Mouse (Mus musculus) brain, adult 2 months (tissue): ENCODE measurements around the gene Poldip3.

Experiments used
- DNase-seq: peaks from one replicate; pipeline ENCODE4 v3.0.0; 2011; ENCODE audit warnings: low read depth, low spot score

Gene Poldip3

GRCm38 (mm10) chr15:83149196-83150072 is at the start of gene Poldip3:
Poldip3 (minus strand) TSS chr15:83149384.
- DNase-seq: peak; percentile 99

GRCm38 (mm10) chr15:83193413-83193812 is 44.2 kb upstream of the Poldip3 start:
- DNase-seq: no peak

DNA sequence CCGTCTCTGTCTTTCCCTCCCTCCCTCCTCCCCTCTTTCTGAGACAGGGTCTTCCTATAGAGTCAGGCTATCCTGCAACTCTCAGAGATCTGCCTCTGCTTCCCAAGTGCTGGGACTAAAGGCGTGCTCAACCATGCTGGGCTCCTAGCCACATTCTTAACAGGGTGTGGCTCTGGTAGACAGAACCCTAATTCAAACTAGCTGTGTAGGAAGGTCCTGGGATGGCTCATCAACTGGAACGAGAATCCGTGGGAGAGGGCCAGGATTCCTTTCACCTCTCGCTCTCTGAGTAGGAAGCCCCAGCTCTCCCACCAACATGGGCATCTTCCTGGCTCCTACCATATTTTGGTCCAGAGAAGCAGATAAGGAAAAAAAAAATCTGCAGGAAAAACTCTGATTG is 33.2 kb upstream of the Poldip3 start:
- no peak for DNase-seq

GRCm38 (mm10) chr15:83181800-83182330 is 32.7 kb upstream of the Poldip3 start:
- no peak for DNase-seq

GRCm38 (mm10) chr15:83180004-83180403 is 30.8 kb upstream of the Poldip3 start:
- DNase-seq: no peak

GRCm38 (mm10) chr15:83176653-83177052 is 27.5 kb upstream of the Poldip3 start:
- no peak for DNase-seq

DNA sequence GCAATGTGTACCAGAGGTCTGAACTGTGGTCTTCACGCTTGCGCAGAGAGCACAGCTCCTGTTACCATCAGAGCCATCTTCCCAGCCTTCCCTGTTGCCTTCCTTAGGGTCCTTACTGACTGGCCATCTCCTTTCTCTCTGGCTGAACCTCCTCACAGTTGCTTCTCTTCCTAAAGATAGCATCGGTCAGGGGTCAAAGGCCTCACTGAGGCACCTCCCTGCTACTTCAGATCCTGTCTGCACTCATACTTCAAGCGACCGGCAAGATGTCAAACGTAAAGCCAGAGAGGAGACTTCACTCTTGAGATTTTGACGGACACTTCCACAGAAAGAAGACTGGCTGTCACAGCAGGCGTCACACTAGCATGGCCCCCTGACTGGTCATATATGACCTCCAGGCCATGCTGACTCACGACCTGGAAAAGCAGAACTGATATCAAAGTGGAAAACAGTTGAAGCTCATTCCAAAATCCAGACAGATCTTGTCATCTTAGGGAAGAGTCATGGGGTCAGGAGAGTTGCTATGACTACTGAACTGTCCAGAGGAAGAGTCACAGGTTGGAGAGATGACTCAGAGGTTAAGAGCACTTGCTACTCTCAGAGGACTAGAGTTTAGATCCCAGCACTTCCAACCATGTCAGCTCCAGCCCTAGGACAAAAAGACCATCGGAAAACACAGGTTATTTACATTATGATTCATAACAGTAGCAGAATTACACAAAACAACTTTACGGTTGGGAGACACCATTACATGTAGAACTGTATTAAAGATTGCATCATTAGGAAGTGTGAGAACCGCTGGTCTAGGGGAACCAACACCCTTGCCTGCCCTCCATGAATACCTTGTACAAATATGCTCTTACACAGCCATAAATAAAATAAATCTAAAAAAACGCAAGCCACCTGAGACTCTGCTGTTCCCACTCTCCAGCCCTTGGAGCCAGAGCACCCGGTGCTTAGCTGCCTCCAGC is 25.0 kb upstream of the Poldip3 start:
- DNase-seq: no peak

- DNase-seq: no peak
Observed at GRCm38 (mm10) chr15:83172492-83173429, 23.6 kb upstream of the Poldip3 start, which contains the start of gene Cyb5r3. Cyb5r3 (minus strand) TSS chr15:83172592.

- peak; percentile 99 for DNase-seq
Observed at GRCm38 (mm10) chr15:83171712-83172481, 22.7 kb upstream of the Poldip3 start.

DNA sequence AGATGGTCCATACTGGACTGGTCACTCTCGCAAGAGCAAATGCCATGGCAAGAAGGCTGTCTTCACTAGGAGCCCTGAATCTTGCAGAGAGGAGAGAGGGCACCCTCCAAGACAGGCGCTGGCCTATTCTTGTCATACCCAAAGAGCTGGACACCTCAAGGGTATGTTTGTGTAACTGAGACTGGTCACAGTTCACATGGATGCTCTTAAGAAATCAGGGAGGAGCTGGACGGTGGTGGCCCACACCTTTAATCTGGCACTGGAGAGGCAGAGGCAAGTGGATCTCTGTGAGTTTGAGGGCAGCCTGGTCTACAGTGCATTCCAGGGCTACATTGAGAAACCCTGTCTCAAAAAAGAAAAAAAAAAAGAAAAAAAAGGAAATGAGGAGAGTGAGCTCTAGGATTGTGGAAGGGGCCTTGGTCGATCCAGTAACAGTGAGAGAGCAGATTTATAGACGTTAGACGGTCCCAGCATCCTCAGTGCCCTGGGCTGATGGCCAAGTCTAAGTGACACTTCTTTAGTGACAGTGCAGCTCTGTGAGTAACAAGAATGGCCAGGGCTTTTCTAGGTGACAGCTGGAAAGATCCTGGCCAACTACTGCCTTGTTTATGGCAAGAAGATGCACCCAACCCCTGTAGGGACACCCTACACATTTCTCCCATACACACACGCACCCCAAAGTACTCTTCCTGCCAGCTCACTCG is 21.9 kb upstream of the Poldip3 start:
- no peak for DNase-seq

- DNase-seq: peak; percentile 56
Observed at GRCm38 (mm10) chr15:83169772-83170722, 20.9 kb upstream of the Poldip3 start.

GRCm38 (mm10) chr15:83168875-83169771 is 19.9 kb upstream of the Poldip3 start:
- peak; percentile 91 for DNase-seq

GRCm38 (mm10) chr15:83168311-83168710 is 19.1 kb upstream of the Poldip3 start:
- no peak for DNase-seq

GRCm38 (mm10) chr15:83167550-83168065 is 18.4 kb upstream of the Poldip3 start:
- DNase-seq: no peak

DNA sequence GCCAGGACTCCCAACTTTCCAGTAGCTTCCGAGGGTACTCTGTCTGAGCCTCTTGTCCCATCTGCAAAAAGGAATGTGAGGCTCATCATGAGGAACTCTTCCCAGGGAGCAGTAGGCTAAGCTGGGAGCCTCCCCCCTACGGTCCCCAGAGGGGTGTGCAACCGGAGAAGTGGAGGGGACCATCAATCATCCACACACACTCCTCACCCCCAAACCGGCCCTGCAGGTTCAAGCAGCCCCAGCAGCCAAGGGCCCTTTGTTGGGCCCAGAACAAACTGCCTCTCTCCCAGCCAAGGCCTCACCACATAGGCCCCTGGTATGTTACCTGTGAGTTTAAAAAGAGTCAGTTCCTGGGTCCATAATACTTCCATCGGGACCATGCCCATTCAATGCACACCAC is 17.9 kb upstream of the Poldip3 start:
- DNase-seq: no peak

DNA sequence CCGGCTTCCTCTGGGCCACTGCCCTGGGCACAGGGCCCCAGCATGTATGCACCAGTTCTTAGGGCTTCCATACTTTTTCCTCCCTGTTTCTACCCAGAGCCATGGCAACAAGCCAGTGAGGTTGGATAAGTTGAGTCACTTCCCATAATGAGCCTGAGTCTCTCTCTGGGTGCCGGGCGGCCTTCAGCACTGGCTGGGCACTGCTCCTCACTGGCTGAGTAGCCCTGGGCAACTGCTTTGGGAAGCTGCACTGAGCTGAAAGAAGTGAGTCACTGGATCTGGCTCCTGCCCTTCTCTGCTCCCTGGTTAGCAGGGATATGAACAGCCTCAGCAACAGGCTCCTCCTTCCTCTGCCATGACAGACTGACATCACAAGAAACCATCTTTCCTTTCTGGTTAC is 17.5 kb upstream of the Poldip3 start:
- peak; percentile 52 for DNase-seq
